Mouse (Mus musculus) layer of hippocampus, adult 9-10 months (tissue): Measurements from ENCODE around the gene Fcgbp.
"Not testable (repeated sequence)": the region's sequence is repeated elsewhere in the genome, so short reads cannot be mapped to it uniquely, and the experiment has no call there.

Experiments used
- DNase-seq: peaks from one replicate; pipeline ENCODE4 v3.0.0; 2022; ENCODE audit warnings: low spot score

Gene Fcgbp

GRCm38 (mm10) chr7:28149841-28150240 lies 78.8 kb downstream of the Fcgbp start:
- no peak for DNase-seq

GRCm38 (mm10) chr7:28151584-28152221 lies 80.7 kb downstream of the Fcgbp start:
- DNase-seq = no peak

DNA sequence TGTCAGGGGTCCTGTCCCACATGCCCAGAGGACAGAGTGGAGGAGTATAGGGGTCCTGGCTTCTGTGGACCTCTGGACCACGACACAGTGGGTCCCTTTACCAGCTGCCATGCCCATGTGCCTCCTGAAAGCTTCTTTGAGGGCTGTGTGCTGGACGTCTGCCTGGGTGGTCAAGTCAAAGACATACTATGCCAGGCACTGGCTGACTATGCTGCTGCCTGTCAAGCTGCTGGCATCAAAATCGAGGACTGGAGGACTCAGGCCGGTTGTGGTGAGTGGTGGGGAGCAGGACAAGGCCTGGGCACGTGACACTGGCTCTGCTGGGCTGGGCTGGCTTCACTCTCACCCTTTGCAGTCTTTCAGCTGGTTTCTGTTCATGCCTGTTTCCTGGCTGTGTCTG lies 82.6 kb downstream of the Fcgbp start:
- not testable (repeated sequence) for DNase-seq

DNA sequence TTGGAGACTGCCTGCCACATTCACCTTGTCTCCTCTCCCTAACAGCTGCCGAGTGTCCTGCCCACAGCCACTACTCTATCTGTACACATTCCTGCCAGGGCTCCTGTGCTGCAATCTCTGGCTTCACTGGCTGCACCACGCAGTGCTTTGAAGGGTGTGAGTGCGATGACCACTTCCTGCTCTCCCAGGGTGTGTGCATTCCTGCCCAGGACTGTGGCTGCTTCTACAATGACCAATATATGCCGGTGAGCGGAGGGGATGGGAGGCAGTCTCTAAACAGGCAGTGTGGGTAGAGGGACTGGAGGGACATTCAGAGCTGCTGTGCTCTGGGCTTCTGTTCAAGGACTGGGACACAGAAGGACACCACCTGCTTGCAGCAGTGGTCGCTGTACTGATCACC lies 88.3 kb downstream of the Fcgbp start:
- DNase-seq = no peak

DNA sequence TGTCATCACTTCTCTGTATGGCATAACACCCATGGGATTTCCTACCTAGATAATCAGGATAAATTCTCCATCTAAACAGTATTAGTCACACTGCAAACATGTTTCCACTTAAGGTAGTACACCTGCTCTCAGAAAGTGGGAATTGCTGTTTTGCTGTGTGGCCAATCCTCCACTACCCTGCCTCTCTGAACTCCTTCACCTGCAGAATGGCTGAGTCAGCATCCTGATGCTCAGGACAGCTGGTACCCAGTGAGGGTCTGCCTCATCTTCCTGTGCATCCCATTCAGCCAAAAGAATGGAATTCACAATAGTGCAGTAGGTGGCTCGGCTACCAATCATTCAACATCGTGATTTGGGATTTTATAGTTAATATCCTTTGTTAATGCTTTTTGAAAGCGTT lies 88.9 kb downstream of the Fcgbp start:
- DNase-seq = no peak

DNA sequence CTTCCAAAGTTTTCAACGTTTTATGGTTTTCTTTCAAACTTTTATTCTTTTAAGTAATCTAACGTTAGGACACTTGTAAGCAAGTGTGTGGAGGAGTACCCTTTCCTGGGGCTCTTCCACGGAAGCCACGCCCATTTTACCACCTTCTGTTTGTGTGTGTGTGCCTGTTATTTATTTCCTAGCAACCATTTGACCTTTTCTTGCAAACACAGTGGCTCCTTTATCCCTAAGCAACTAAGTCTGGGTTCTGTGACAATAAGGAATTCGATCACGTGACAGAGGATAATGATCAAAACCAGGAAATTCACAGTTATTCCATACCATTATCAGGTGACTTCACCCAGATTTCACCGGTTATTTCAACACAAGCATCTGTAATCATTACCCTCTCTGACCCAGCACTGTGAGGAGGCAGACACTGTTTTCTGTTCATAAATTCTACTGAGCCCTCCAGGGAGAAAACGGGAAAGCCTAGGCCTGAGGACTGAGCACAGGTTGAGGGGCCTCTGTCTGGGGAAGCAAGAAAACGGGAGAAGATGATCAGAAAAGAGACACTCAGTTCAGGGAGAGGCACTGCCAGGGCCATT lies 90.2 kb downstream of the Fcgbp start:
- no peak for DNase-seq

- no peak for DNase-seq
These were observed 94.4 kb downstream of the Fcgbp start for GRCm38 (mm10) chr7:28165406-28165805.

- peak; percentile 36 for DNase-seq
These were observed 97.5 kb downstream of the Fcgbp start for GRCm38 (mm10) chr7:28168320-28169115.

GRCm38 (mm10) chr7:28169489-28170422 lies 98.7 kb downstream of the Fcgbp start, which contains the start of gene Fbl:
Fbl (plus strand) TSS chr7:28169710.
- peak; percentile 74 for DNase-seq
